Mouse (Mus musculus) heart, postnatal 0 days (tissue): ENCODE data around the gene Kif19a. TPM values are rescaled to one million over a fixed set of nuclear protein-coding genes. Genes with fewer than 3 reads are reported as not detected.

Experiments
- ATAC-seq: fragments of 200-750 bp; cut with Nextera tagmentation; 2 replicates; pipeline ENCODE4 v1.8.0; 2017; ENCODE audit warnings: low read depth, moderate number of reproducible peaks, moderate library complexity; ENCODE audit not compliant: insufficient read depth
- DNase-seq: peaks from one replicate; pipeline ENCODE4 v3.0.0-alpha.2; 2016; ENCODE audit warnings: low spot score
- H3K27ac ChIP-seq: fragments of 300-500 bp; sonication (generic); 2 replicates; pipeline ENCODE4 v1.5.1; 2014; ENCODE audit warnings: low read depth, mild to moderate bottlenecking
- H3K27me3 ChIP-seq: fragments of 300-500 bp; sonication (generic); 2 replicates; pipeline ENCODE4 v1.6.1; 2014; ENCODE audit warnings: low read length, mixed read lengths; ENCODE audit not compliant: control insufficient read depth, insufficient read depth
- H3K36me3 ChIP-seq: fragments of 300-500 bp; sonication (generic); replicated peaks from 2 replicates; pipeline ENCODE4 v1.6.1; 2014; ENCODE audit warnings: low read length, mixed read lengths; ENCODE audit not compliant: control insufficient read depth, insufficient read depth
- H3K4me1 ChIP-seq: fragments of 300-500 bp; sonication (generic); 2 replicates; pipeline ENCODE4 v1.6.1; 2014; ENCODE audit warnings: antibody characterized with exemption; ENCODE audit not compliant: control insufficient read depth, insufficient read depth
- H3K4me2 ChIP-seq: fragments of 300-500 bp; sonication (generic); 2 replicates; pipeline ENCODE4 v1.6.1; 2014; ENCODE audit warnings: low read depth, mild to moderate bottlenecking, low read length, moderate library complexity
- H3K4me3 ChIP-seq: fragments of 300-500 bp; sonication (generic); 2 replicates; pipeline ENCODE4 v1.5.1; 2014; ENCODE audit warnings: low read depth, low read length
- H3K9ac ChIP-seq: fragments of 300-500 bp; sonication (generic); replicated peaks from 2 replicates; pipeline ENCODE4 v1.6.1; 2014; ENCODE audit warnings: low read depth, low read length, mixed read lengths
- H3K9me3 ChIP-seq: fragments of 300-500 bp; sonication (generic); replicated peaks from 2 replicates; pipeline ENCODE4 v1.6.1; 2016; ENCODE audit warnings: low read length; ENCODE audit not compliant: control insufficient read depth
- CTCF ChIP-seq: IDR thresholded peaks from 2 replicates; pipeline ENCODE4 v1.5.1; 2016; ENCODE audit warnings: antibody characterized with exemption, control low read depth, low read depth
- EP300 ChIP-seq: IDR thresholded peaks from 2 replicates; pipeline ENCODE4 v1.6.1; 2016; ENCODE audit warnings: antibody characterized with exemption, low read depth
- WGBS: fragments of 180-500 bp; shearing (Covaris S2); extraction: QIAGEN DNeasy Blood & Tissue Kit; methylation state at CpG from one replicate; pipeline ENCODE4 v1.1.7; 2014; 5-methylcytosine and 5-hydroxymethylcytosine counted together
- polyA plus RNA-seq: library from polyadenylated mRNA; unstranded; fragments of >200 nt; fragmentation: Nextera tagmentation; extraction: Ambion mirVana; gene quantifications from 2 replicates; pipeline ENCODE4 v1.2.1, GENCODE M21; 2015
- total RNA-seq: library from RNA; depleted of rRNA; stranded (reverse); fragments of >200 nt; gene quantifications from 2 replicates; pipeline ENCODE4 v1.2.3, GENCODE M21; 2014; ENCODE audit warnings: low replicate concordance; rRNA removed

Gene Kif19a
- total and polyA plus RNA-seq, 2 experiments from 2014 or later, result 0.08 TPM; not detected in 1

GRCm38 (mm10) chr11:114826686-114827085 is 61.5 kb downstream of the Kif19a start:
- DNase-seq (peak; percentile 54), ATAC-seq (no peak)
- Histone ChIP-seq H3K4me1 (peaks cover 21% of the 10 kb centered on the region), H3K9ac (no peak overlapping the region), H3K27ac (no peak overlapping the region), H3K9me3 (no peaks in the 10 kb centered on the region), H3K27me3 (no peaks in the 10 kb centered on the region), H3K4me2 (no peak overlapping the region), H3K36me3 (no peaks in the 10 kb centered on the region), H3K4me3 (no peak overlapping the region)
- WGBS, result 37% methylated on average over 5 of the region's 5 CpGs
- TF ChIP-seq EP300, result no peak
- no peak for TF ChIP-seq CTCF

DNA sequence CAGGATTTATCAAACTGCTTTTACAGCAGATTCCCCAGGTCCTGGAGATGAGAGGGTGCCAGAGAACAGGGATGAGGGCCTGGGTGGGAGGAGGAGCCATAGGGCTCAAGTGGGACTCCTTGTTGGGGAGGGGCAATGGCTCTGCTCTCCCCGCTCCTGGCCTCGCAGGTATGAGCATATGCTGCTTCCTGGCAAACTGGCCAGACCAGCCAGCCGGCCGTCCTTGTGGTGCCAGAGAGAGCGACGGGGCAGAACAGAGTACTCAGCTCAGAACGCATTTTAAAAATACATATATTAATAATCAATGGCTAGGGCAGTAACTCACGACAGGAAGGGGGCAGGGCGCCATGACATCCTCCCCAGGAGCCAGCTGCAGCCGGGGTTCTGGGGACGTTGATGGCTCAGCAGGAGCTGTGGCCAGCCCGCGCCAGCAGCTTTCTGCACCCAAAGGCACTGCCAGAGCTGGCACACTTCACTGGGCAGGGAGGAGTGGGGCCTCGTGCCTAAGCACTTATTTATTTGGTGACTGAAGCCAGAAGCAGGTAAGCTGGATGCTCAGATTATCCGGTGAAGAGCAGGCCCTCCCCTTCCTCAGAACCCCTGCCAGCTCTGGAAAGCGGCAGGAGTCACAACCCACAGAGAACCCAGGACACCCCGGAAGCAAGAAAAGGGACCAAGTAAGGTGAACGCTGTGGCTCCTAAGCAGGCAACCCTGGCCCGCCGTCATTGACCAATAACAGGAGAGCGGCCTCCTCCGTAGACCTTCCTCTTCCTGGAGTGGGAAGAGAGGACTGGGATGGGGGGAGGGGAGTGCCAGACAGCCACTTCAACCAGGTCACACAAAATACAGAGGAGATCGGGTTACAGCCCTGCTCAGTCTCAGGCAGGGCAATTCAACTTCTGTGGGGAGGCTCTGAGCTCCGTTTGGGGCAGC is 64.6 kb downstream of the Kif19a start:
- H3K27ac ChIP-seq, result peak overlapping the region; percentile 82
- H3K9me3 ChIP-seq, result no peaks in the 10 kb centered on the region
- WGBS, result 5% methylated on average over 24 of the region's 24 CpGs
- H3K36me3 ChIP-seq, result no peaks in the 10 kb centered on the region
- H3K4me3 ChIP-seq, result peak overlapping the region; percentile 24
- H3K9ac ChIP-seq, result peak overlapping the region; percentile 2; the same call in 1 of the 2 replicates
- no peaks in the 10 kb centered on the region for H3K27me3 ChIP-seq
- H3K4me1 ChIP-seq, result peaks cover 18% of the 10 kb centered on the region
- ATAC-seq, result peak; percentile 95
- TF ChIP-seq EP300 (no peak), CTCF (no peak)
- H3K4me2 ChIP-seq, result peak overlapping the region; percentile 60
- peak; percentile 87 for DNase-seq

GRCm38 (mm10) chr11:114830433-114830773 is 65.2 kb downstream of the Kif19a start:
- 0 out of 2 replicates have a peak, but pooled peaks have one; percentile 1 for ATAC-seq
- no peaks in the 10 kb centered on the region for H3K36me3 ChIP-seq
- peaks cover 18% of the 10 kb centered on the region for H3K4me1 ChIP-seq
- H3K27ac ChIP-seq, result peak overlapping the region; percentile 82
- no peak for DNase-seq
- H3K4me3 ChIP-seq, result peak overlapping the region; percentile 24
- H3K27me3 ChIP-seq, result no peaks in the 10 kb centered on the region
- 0 out of 2 replicates have a peak overlapping the region, but pooled peaks have one; percentile 2 for H3K9ac ChIP-seq
- 29% methylated on average over 8 of the region's 8 CpGs for WGBS
- TF ChIP-seq CTCF (no peak), EP300 (no peak)
- H3K4me2 ChIP-seq, result peak overlapping the region; percentile 60
- no peaks in the 10 kb centered on the region for H3K9me3 ChIP-seq

- no peaks in the 10 kb centered on the region for H3K9me3 ChIP-seq
- no peak for ATAC-seq
These were observed 68.0 kb downstream of the Kif19a start for GRCm38 (mm10) chr11:114833166-114833565.

More at GRCm38 (mm10) chr11:114833166-114833565, 68.0 kb downstream of the Kif19a start:
- no peak overlapping the region for H3K4me2 ChIP-seq
- no peak overlapping the region for H3K27ac ChIP-seq
- peaks cover 18% of the 10 kb centered on the region for H3K4me1 ChIP-seq
- 40% methylated on average over 5 of the region's 5 CpGs for WGBS
- no peak for DNase-seq
- TF ChIP-seq CTCF (no peak), EP300 (no peak)
- H3K9ac ChIP-seq, result no peak overlapping the region
- H3K27me3 ChIP-seq, result no peaks in the 10 kb centered on the region
- H3K36me3 ChIP-seq, result no peaks in the 10 kb centered on the region
- no peak overlapping the region for H3K4me3 ChIP-seq

Other genes starting within 250 kb of the Kif19a start
- gene Rpl38, start 96.9 kb upstream of the Kif19a start, total RNA-seq, result 331 and 650 TPM in 2 replicates
- gene Rpl38, start 96.9 kb upstream of the Kif19a start, polyA plus RNA-seq, result 773 and 797 TPM in 2 replicates
- 12.4 and 17.6 TPM in 2 replicates for gene Ttyh2, start 90.0 kb upstream of the Kif19a start, total RNA-seq
- 10.5 and 11.8 TPM in 2 replicates for gene Ttyh2, start 90.0 kb upstream of the Kif19a start, polyA plus RNA-seq
- gene Dnaic2, start 38.0 kb upstream of the Kif19a start, total RNA-seq, result not detected in 2 replicates
- 0.33 and 0.75 TPM in 2 replicates for gene Dnaic2, start 38.0 kb upstream of the Kif19a start, polyA plus RNA-seq
- not detected in 2 replicates for gene Btbd17, start 30.6 kb downstream of the Kif19a start, total RNA-seq
- gene Btbd17, start 30.6 kb downstream of the Kif19a start, polyA plus RNA-seq, result 0.12 and 0.18 TPM in 2 replicates
- not detected in 2 replicates for gene Gpr142, start 33.5 kb downstream of the Kif19a start, total RNA-seq
- gene Gpr142, start 33.5 kb downstream of the Kif19a start, polyA plus RNA-seq, result not detected in 2 replicates
- gene Gprc5c, start 85.8 kb downstream of the Kif19a start, total RNA-seq, result 14.1 and 16.5 TPM in 2 replicates
- 6.8 and 7.5 TPM in 2 replicates for gene Gprc5c, start 85.8 kb downstream of the Kif19a start, polyA plus RNA-seq
- 0.35 TPM in 1 of 2 replicates, not detected in the other for gene Cd300a, start 124.7 kb downstream of the Kif19a start, total RNA-seq
- gene Cd300a, start 124.7 kb downstream of the Kif19a start, polyA plus RNA-seq, result 0.92 and 0.97 TPM in 2 replicates
- gene Cd300lb, start 169.0 kb downstream of the Kif19a start, total RNA-seq, result not detected in 2 replicates
- 0.33 and 0.37 TPM in 2 replicates for gene Cd300lb, start 169.0 kb downstream of the Kif19a start, polyA plus RNA-seq
- not detected in 2 replicates for gene Cd300c, start 203.8 kb downstream of the Kif19a start, total RNA-seq
- gene Cd300c, start 203.8 kb downstream of the Kif19a start, polyA plus RNA-seq, result not detected in 2 replicates
- gene Cd300ld, start 224.5 kb downstream of the Kif19a start, total RNA-seq, result not detected in 2 replicates
- 0.31 and 0.32 TPM in 2 replicates for gene Cd300ld, start 224.5 kb downstream of the Kif19a start, polyA plus RNA-seq
- gene Cd300c2, start 236.5 kb downstream of the Kif19a start, total RNA-seq, result 0.19 and 3.2 TPM in 2 replicates
- 2.5 and 3.2 TPM in 2 replicates for gene Cd300c2, start 236.5 kb downstream of the Kif19a start, polyA plus RNA-seq